Mouse (Mus musculus) naive thymus-derived CD4-positive, alpha-beta T cell, adult 2 months (primary cell): ENCODE data around the gene Nek10.
"Not testable (repeated sequence)": the region's sequence is repeated elsewhere in the genome, so short reads cannot be mapped to it uniquely, and the experiment has no call there.

Experiments used
- DNase-seq: peaks from one replicate; pipeline ENCODE4 v3.0.0-alpha.2; 2011; ENCODE audit warnings: low read depth

The Nek10 gene

DNA sequence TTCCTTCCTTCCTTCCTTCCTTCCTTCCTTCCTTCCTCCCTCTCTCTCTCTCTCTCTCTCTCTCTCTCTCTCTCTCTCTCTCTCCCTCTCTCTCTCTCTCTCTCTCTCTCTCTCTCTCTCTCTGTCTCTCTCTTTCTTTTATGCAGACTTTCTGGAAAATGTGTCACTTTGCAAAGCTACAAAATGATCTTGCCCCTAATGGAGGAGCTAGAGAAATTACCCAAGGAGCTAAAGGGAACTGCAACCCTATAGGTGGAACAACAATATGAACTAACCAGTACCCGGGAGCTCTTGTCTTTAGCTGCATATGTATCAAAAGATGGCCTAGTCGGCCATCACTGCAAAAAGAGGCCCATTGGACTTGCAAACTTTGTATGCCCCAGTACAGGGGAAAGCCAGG lies at the start of gene Nek10:
TSS of gene Nek10 (plus strand) at position 301 of the 400 bp plus-strand sequence.
- not testable (repeated sequence) for DNase-seq

DNA sequence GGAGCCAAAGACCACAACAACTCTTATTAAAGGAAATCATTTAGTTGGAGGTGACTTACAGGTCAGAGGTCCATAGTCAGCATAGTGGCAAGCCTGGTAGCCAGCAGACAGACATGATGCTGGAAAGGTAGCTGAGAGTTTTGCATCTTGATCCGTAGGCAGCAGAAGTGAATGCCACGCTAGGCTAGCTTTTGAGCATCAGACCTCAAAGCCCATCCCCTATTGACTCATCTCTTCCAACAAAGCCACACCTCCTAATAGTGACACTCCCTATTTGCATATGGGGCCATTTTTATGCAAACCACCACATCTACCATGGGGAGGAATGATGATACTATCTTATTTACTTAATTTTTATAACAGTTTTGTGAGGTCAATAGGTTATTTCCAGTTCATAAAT lies 22.0 kb upstream of the Nek10 start:
- no peak for DNase-seq

- DNase-seq: no peak
These were observed 19.0 kb upstream of the Nek10 start for GRCm38 (mm10) chr14:14784223-14784622.

GRCm38 (mm10) chr14:14786979-14787378 lies 16.2 kb upstream of the Nek10 start:
- DNase-seq: no peak

- DNase-seq: no peak
These were observed 13.3 kb upstream of the Nek10 start for GRCm38 (mm10) chr14:14789840-14790470.

GRCm38 (mm10) chr14:14799861-14800260 lies 3.4 kb upstream of the Nek10 start:
- peak; percentile 9 for DNase-seq

DNA sequence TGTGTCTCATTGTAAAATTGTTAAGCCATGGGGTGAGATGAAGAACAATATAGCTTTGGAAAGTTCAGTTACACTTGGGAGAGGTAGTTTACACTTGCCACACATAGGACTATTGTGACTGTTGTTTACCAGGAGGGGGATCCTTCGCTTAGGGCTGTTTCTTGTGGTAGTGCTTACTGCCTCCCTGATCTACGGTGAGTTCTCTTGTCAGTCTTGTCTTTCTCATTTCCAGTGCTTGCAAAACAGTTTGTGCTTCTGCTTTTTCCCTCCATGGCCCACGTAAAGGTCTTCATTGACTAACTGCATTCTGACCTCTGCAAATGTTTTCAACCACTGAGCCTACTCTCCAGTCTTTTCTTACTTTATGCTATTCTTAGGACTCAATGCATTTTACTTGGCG lies 2.9 kb upstream of the Nek10 start:
- DNase-seq: peak; percentile 16

DNA sequence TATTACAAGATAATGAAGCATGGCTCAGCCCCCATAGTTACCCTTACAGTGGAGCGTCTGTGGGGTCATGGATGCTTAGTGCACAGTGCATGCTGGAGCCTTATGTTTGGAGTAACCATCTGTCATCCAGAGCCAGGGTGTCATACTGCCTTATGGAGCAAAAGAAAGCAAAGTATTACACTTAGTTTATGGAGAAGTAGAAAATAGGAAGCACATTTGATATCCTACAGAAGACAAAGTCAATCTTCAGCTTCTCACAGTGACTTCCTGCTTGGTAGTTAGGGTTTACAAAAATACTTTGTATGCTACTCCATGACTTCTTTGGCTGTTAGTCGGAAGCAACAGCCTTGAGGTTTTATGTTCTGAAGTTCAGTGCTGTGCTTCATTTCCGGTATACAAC lies 2.4 kb upstream of the Nek10 start:
- peak; percentile 44 for DNase-seq

- no peak for DNase-seq
These were observed 804 bp downstream of the Nek10 start for GRCm38 (mm10) chr14:14803921-14804517.

GRCm38 (mm10) chr14:14804518-14805212 lies 1.4 kb downstream of the Nek10 start:
- no peak for DNase-seq

- no peak for DNase-seq
These were observed 29.5 kb downstream of the Nek10 start for GRCm38 (mm10) chr14:14832520-14833240.

DNA sequence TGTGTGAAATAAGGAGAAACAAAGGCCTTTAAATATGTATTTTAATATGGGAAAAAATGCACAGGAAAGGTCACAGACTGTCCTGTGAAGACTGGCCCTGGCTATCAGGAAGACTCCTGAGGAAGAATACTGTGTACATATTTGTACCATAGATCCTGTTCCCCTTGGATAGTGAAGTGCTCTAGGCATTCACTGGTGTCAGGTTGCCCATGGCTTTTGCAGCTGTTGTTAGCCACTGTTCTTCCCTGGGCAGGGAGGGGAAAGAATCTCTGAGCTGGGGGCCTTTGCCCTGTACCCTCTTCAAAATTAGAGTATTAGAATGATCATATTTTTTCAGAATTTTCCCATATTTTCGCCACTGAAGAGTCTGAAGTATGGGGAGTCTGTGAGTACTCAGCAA lies 30.3 kb downstream of the Nek10 start:
- no peak for DNase-seq

GRCm38 (mm10) chr14:14834266-14834665 lies 31.1 kb downstream of the Nek10 start:
- no peak for DNase-seq

DNA sequence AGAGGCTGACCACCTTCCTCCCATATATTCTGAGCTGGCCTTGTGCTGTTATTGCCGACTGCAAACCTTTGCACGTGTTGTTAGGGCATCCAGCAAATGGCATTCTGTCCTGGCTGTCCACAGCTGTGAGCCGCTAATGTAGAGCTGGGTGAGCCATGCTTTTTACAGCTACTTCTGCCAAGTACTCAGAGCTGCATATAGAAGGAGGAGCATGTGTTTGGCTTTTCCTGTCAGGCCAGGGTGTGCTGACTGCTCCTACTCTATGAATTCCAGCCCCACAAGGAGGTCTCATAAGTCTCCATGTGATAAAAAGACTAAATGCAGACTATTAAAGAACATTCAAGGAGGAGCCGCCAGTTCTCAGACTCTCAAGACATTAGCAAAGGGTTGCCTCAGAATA lies 34.4 kb downstream of the Nek10 start:
- DNase-seq: no peak

- DNase-seq: no peak
These were observed 34.9 kb downstream of the Nek10 start for GRCm38 (mm10) chr14:14838109-14838508.

GRCm38 (mm10) chr14:14842734-14843530 lies 39.7 kb downstream of the Nek10 start:
- no peak for DNase-seq

DNA sequence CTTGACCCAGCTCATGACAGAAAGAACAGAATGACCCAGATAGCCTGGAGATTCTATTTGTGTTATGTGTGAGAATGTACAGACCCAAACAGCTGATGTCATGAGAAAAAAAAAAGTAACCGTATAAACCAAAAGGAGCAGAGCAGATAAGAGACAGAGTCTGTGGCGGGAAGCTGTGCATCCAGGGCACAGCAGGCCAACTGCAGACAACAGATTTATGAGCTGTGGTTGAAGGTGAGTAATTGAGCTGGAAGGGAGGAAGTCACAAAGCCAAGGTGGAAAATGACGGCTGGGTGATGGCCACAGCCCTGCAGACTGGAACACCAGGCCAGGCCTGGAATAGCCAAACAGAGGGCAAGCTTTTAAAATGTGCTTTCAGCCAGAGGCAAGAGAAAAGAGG lies 49.6 kb downstream of the Nek10 start:
- DNase-seq: no peak

- DNase-seq: no peak
These were observed 57.1 kb downstream of the Nek10 start for GRCm38 (mm10) chr14:14860331-14860730.

- DNase-seq: peak; percentile 89
These were observed 60.6 kb downstream of the Nek10 start for GRCm38 (mm10) chr14:14863690-14864356.

DNA sequence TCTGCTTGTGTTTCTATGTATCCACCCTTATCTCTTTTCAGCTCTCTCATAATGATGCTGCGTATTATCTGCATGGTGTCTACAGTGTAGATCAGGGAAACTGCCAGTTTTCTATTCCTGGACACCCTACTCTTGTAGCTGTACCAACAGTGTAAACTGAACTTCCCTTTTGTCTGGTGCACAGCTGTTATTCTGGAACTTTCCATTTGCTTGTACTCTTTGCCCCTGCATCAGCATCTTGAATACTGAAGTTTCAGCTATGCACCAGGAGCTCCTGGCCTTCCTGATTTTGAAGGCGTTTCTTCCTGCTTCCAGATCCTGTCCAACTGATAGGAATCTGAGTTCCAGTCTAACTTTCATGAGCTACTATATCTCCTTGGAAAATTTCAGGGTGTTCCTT lies 66.0 kb downstream of the Nek10 start:
- no peak for DNase-seq

DNA sequence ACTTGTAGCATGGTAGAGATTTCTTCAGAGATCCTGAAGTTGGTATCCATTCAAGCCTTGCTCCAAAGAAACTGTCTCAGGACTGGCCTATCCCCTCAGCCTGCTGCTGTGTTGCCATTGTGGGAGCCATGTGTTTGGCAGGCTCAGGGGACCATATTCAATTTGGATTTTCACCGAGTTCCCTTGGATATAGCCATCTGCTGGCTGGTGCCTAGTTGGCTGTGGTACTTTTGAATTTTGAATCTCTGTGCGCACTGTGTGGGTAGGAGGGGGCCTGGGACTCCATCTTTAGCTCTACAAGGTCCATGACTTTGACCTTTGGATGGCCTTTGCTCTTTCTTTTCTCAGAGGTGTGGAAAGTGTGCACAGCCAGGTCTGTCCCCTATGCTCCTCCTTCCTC lies 66.8 kb downstream of the Nek10 start:
- DNase-seq: no peak
